Mouse (Mus musculus) lung, adult 2 months (tissue): ENCODE measurements at regions not wholly inside any gene's neighbourhood (a gene's known extent, or its start where the extent isn't known, plus 50 kb on each side); places are given as distances from the start of the nearest gene placed in this dataset.

Source experiments
- DNase-seq: peaks from one replicate; pipeline ENCODE4 v3.0.0; 2022
- H3K4me1 ChIP-seq: fragments of 200-500 bp; 2 replicates; pipeline ENCODE4 v1.6.1; 2011; ENCODE audit warnings: low read length; ENCODE audit not compliant: control insufficient read depth, insufficient read depth
- H3K4me3 ChIP-seq: fragments of 200-500 bp; replicated peaks from 2 replicates; pipeline ENCODE3; 2011; ENCODE audit warnings: low read depth, mild to moderate bottlenecking, control low read depth, low read length; ENCODE audit errors: extremely low read depth
- CTCF ChIP-seq: fragments of 200-500 bp; IDR thresholded peaks from 2 replicates; pipeline ENCODE4 v1.5.1; 2011; ENCODE audit warnings: mild to moderate bottlenecking, low read length, control low read depth; ENCODE audit not compliant: insufficient read depth
- POLR2A ChIP-seq: fragments of 200-500 bp; IDR thresholded peaks from 2 replicates; pipeline ENCODE4 v1.6.1; 2011; ENCODE audit warnings: low read depth, mild to moderate bottlenecking, control low read depth, low read length, borderline replicate concordance; ENCODE audit errors: extremely low read depth
- WGBS: fragments of 180-500 bp; shearing (Covaris S2); methylation state at CpG from one replicate; pipeline ENCODE4 v1.1.7; 2018; 5-methylcytosine and 5-hydroxymethylcytosine counted together

DNA sequence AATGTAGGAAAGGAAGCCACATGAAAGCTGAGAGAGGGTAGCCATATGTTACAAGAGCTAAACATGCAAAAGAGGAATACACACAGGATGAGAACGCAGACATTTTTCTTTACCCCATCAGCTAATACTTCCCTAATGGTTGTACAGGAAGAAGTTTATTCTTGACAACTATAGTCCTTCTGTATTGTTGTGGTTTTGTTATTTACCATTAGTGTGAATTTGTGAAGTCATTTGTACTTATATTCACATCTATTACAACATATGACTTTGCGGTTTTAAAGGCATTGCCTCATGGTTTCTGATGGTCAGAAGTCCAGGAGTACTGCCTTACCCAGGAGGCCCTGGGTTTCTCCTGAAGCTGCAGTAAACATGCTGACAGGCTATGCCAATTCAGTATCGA lies 120.1 kb upstream of the Btg1 start:
- DNase-seq, result no peak
- H3K4me3 ChIP-seq, result no peak overlapping the region
- H3K4me1 ChIP-seq, result no peaks in the 10 kb centered on the region
- no peak for TF ChIP-seq CTCF
- TF ChIP-seq POLR2A, result no peak
- 87% methylated on average over 3 of the region's 3 CpGs for WGBS

DNA sequence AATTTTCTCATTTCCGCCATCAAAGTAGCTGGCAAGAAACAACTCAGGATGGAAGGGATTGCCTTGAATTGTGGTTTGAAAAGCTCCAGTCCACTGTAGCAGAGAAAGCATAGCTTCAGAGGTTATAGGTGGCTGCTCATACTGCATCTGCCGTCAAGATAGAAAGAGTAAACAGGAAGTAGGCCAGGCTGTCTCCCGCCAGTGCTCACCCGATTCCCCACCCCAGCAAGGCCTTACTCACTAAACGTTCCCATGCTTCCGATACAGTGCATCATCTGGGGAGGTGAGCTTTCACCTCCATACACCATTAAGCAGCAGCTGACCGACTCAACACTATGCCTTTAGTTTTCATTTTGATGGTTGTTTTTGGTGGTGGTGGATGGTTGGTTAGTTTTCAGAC lies 119.3 kb upstream of the Btg1 start:
- Histone ChIP-seq H3K4me1 (no peaks in the 10 kb centered on the region), H3K4me3 (no peak overlapping the region)
- WGBS, result 65% methylated on average over 7 of the region's 7 CpGs
- DNase-seq, result no peak
- TF ChIP-seq CTCF, result no peak
- TF ChIP-seq POLR2A, result no peak

DNA sequence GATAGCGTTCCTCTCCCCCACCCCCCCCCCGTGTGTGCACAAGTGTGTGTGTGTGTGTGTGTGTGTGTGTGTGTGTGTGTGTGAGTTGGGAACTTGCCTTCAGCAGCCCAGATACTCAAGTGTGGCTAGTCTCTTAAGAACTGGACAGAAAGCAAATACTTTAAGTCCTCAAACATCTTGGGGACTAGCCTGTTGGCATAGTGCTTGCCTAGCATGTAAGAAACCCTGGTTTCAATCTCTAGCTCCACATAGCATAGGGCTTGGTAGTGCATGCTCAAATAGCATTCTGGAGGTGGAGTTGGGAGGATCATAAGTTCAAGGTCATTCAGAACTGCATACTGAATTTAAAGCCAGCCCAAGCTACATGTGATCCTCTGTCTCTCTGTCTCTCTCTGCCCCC lies 117.5 kb upstream of the Btg1 start:
- Histone ChIP-seq H3K4me1 (no peaks in the 10 kb centered on the region), H3K4me3 (no peak overlapping the region)
- TF ChIP-seq POLR2A, result no peak
- no peak for TF ChIP-seq CTCF
- 64% methylated on average over 2 of the region's 2 CpGs for WGBS
- DNase-seq, result no peak

DNA sequence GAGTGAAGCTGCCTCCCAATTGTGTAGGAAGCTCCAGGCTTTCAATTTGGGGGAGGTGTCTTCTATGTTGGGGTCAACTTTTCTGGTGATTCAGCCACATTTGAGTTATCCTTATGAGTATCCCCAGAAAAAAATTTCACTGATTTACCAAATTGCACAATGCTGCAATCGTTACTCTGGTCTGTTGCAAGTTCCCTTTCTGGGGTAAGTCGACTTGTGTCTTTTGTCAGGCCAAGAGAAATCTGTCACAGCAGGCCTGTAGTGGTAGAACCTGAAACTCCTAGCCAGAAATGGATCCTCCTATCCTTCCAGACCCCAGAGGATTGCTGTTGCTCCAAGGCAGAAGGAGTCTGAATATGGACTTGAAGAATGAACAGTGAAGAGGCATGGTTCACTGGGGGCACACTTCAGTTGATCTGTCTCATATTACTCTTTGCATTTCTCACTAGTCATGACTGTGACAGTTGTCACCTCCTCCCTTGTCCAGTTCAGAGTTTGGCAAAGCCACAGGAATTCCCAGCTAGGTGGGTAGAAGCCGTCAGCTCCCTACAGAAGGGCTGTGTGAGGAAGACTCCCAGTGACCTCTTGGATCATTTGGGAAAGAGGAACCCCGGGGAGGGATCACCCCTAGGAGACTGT lies 114.6 kb upstream of the Btg1 start:
- Histone ChIP-seq H3K4me3 (no peak overlapping the region), H3K4me1 (no peaks in the 10 kb centered on the region)
- TF ChIP-seq POLR2A (no peak), CTCF (no peak)
- whole genome bisulfite sequencing, result 59% methylated on average over 4 of the region's 4 CpGs
- DNase-seq, result no peak

DNA sequence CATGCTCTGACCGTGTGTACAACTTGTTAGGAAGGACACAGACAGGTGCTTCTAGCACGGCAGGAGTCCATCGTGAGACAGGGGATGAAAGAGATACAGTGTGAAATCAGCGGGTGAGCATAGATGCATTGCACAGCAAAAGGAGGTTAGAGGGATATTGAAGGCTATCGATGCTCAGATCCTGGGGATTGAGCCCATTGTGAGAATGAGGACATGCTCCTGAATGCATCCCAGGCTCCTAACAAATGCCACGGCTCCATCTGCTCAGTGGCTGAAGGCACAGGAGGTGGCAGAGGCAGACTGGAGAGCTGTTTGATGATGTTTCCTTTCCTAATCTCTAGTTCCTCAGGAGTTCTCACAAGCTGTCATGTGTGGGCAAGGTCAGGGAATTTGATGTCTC lies 114.1 kb upstream of the Btg1 start:
- H3K4me3 ChIP-seq, result no peak overlapping the region
- 74% methylated on average over 6 of the region's 6 CpGs for WGBS
- TF ChIP-seq CTCF (no peak), POLR2A (no peak)
- no peaks in the 10 kb centered on the region for H3K4me1 ChIP-seq
- no peak for DNase-seq

DNA sequence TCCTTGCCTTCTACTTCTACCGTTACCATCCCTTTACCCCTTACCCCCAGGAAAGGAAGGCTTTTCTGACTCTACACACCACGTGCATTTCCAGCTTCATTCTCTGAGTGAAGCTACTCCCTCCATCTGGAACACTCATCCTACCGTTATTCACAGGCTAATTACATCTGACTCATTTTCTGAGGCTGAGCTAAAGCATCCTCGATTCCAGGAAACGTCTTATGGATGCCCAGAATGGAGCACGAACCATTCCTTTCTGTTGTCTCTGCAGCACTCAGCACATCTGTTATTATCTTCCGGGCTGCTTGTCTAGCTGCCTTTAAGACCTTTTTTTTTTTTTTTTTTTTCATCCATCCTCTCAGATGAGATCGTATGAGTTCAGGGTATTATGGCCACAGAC lies 112.5 kb upstream of the Btg1 start:
- no peak for TF ChIP-seq CTCF
- no peak for TF ChIP-seq POLR2A
- no peak for DNase-seq
- Histone ChIP-seq H3K4me3 (no peak overlapping the region), H3K4me1 (no peaks in the 10 kb centered on the region)
- 90% methylated on average over 8 of the region's 8 CpGs for WGBS

DNA sequence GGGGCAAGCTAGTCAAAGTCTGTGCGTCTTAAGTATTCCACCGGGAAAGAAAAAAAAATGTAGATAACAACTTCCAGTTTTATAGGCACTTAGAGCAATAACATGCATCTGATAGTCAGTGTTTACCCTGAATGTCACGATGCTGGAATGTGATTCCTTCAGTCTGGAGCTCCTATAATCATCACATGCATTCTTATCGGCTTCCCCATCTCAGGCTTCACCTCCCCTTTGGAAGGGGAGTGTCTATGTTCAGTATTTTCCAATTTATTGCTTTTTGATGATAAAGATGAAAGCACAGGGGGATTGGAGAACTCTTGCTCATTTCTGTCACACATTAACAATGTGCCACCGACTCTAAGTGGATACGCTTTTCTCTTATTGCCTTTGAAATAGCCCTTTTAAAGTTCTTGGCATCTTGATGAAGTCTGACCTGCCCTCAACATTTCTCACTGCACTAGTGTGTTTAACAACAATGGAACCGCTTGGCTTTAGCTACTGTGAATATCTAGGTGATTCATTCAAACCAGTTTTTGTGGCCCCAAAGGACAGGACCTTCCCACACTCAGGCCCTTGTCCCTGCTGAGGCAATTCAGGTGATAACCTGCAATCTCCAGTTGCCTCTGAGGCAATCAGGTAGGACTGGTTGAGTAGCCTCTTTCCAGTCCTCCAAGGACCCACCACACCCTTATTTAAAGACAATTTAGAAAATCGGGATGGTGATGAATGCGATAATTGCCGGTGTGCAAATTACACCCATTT lies 101.5 kb upstream of the Btg1 start:
- no peak for DNase-seq
- Histone ChIP-seq H3K4me3 (no peak overlapping the region), H3K4me1 (no peaks in the 10 kb centered on the region)
- TF ChIP-seq POLR2A (no peak), CTCF (no peak)
- WGBS, result 60% methylated on average over 10 of the region's 10 CpGs

DNA sequence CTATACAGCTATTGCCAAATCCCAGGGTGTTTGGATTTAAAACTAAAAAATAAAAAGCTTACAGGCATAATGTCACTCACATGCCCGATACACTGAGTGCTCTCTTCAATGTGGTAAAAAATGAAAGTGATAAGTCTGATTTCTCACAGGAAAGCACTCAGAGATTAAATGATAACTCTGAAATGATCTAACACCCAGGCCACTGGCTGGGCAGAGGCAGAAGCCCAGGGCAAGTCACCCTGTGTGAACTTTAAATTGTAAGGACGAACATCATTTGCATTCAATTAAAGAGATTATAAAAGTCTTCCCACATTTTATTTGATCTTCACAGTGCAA lies 100.9 kb upstream of the Btg1 start:
- no peak for DNase-seq
- TF ChIP-seq CTCF (no peak), POLR2A (no peak)
- WGBS, result 73% methylated on average over 2 of the region's 2 CpGs

DNA sequence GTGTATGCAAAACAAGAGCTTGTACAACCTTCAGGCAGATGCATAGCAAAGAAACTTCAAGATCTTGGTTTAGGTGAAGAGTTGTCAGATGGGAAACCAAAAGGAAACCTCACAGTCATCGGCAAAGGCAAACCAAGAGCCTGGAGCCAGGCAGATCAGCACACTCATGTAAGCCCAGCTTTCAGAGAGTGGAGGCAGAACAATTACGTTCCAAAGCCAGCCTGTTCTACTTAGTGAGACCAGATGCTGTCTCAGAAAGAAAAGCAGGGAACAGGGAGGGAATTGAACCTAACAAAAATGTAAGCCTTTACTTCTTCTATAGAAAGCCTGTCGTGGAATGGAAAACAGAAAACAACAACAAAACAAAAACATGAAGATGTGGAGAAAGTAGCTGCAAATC lies 97.4 kb upstream of the Btg1 start:
- no peak for DNase-seq
- WGBS, result 83% methylated on average over 3 of the region's 3 CpGs
- no peak overlapping the region for H3K4me3 ChIP-seq
- TF ChIP-seq POLR2A (no peak), CTCF (no peak)
- H3K4me1 ChIP-seq, result no peaks in the 10 kb centered on the region

More for the DNA sequence above, 100.9 kb upstream of the Btg1 start:
- H3K4me1 ChIP-seq, result no peaks in the 10 kb centered on the region
- no peak overlapping the region for H3K4me3 ChIP-seq
